Mouse (Mus musculus) neural tube, embryonic 12.5 days (tissue): ENCODE data around the gene Iffo1. TPM values are rescaled to one million over a fixed set of nuclear protein-coding genes. Genes with fewer than 3 reads are reported as not detected.

Source experiments
- ATAC-seq: fragments of 200-750 bp; cut with Nextera tagmentation; 2 replicates; pipeline ENCODE4 v1.8.0; 2017; ENCODE audit warnings: low read depth, mild to moderate bottlenecking, moderate TSS enrichment, moderate library complexity; ENCODE audit not compliant: low FRiP score
- H3K27ac ChIP-seq: fragments of 300-500 bp; sonication (generic); 2 replicates; pipeline ENCODE4 v1.5.1; 2016
- H3K27me3 ChIP-seq: fragments of 300-500 bp; sonication (generic); replicated peaks from 2 replicates; pipeline ENCODE4 v1.6.1; 2016; ENCODE audit warnings: mild to moderate bottlenecking
- H3K36me3 ChIP-seq: fragments of 300-500 bp; sonication (generic); 2 replicates; pipeline ENCODE4 v1.6.1; 2016; ENCODE audit warnings: mild to moderate bottlenecking
- H3K4me1 ChIP-seq: fragments of 300-500 bp; sonication (generic); 2 replicates; pipeline ENCODE4 v1.6.1; 2016
- H3K4me2 ChIP-seq: fragments of 300-500 bp; sonication (generic); replicated peaks from 2 replicates; pipeline ENCODE4 v1.6.1; 2016; ENCODE audit warnings: mild to moderate bottlenecking
- H3K4me3 ChIP-seq: fragments of 300-500 bp; sonication (generic); 2 replicates; pipeline ENCODE4 v1.5.1; 2016
- H3K9ac ChIP-seq: fragments of 300-500 bp; sonication (generic); 2 replicates; pipeline ENCODE4 v1.6.1; 2016; ENCODE audit warnings: mild to moderate bottlenecking
- H3K9me3 ChIP-seq: fragments of 300-500 bp; sonication (generic); 2 replicates; pipeline ENCODE4 v1.6.1; 2016; ENCODE audit warnings: mild to moderate bottlenecking
- WGBS: fragments of 180-500 bp; shearing (Covaris S2); methylation state at CpG from one replicate; pipeline ENCODE4 v1.1.7; 2016; 5-methylcytosine and 5-hydroxymethylcytosine counted together
- microRNA-seq: library from miRNA; unstranded; fragments of <30 nt; microRNA quantifications from one replicate; pipeline ENCODE4, GENCODE M21; 2017
- polyA plus RNA-seq: library from polyadenylated mRNA; unstranded; fragments of >200 nt; fragmentation: Nextera tagmentation; extraction: Ambion mirVana; gene quantifications from 2 replicates; pipeline ENCODE4 v1.2.1, GENCODE M21; 2016

Gene Iffo1
- polyA plus RNA-seq, 1 experiment from 2014 or later = 22.6 TPM

GRCm38 (mm10) chr6:125191332-125192015 lies 46.4 kb downstream of the Iffo1 start, which contains the start of the genes Ncapd2 and Mrpl51:
TSS of gene Ncapd2 (minus strand) at chr6:125191701.
TSS of gene Mrpl51 (plus strand) at chr6:125191801.
- WGBS = under 1% methylated on average over 54 of the region's 54 CpGs
- H3K4me2 ChIP-seq = peak within 1 kb of the TSS; percentile 86
- H3K27me3 ChIP-seq = no peaks in the 10 kb centered on the region
- peak within 1 kb of the TSS; percentile 67 for H3K4me3 ChIP-seq
- H3K27ac ChIP-seq = peak within 1 kb of the TSS; percentile 98
- no peaks in the 10 kb centered on the region for H3K9me3 ChIP-seq
- peak; percentile 98 for ATAC-seq
- H3K9ac ChIP-seq = peak within 1 kb of the TSS; percentile 70
- peaks cover 44% of the 10 kb centered on the region for H3K36me3 ChIP-seq
- peaks cover 10% of the 10 kb centered on the region for H3K4me1 ChIP-seq

GRCm38 (mm10) chr6:125192016-125192714 lies 47.1 kb downstream of the Iffo1 start:
- Histone ChIP-seq H3K9me3 (no peaks in the 10 kb centered on the region), H3K36me3 (peaks cover 37% of the 10 kb centered on the region), H3K27me3 (no peaks in the 10 kb centered on the region), H3K4me2 (peak overlapping the region; percentile 86), H3K9ac (peak overlapping the region; percentile 70), H3K27ac (peak overlapping the region; percentile 98), H3K4me1 (peaks cover 10% of the 10 kb centered on the region), H3K4me3 (peak overlapping the region; percentile 67)
- WGBS = under 1% methylated on average over 34 of the region's 34 CpGs
- peak; percentile 96 for ATAC-seq

- Histone ChIP-seq H3K4me1 (peaks cover 10% of the 10 kb centered on the region), H3K9ac (peak overlapping the region; percentile 70), H3K9me3 (no peaks in the 10 kb centered on the region), H3K4me3 (peak overlapping the region; percentile 67), H3K27ac (no peak overlapping the region), H3K4me2 (peak overlapping the region; percentile 86), H3K27me3 (no peaks in the 10 kb centered on the region), H3K36me3 (peaks cover 30% of the 10 kb centered on the region)
- 48% methylated on average over 5 of the region's 5 CpGs for WGBS
- no peak for ATAC-seq
Measured at GRCm38 (mm10) chr6:125192841-125193240, 47.8 kb downstream of the Iffo1 start.

GRCm38 (mm10) chr6:125193390-125193789 lies 48.3 kb downstream of the Iffo1 start:
- no peak overlapping the region for H3K27ac ChIP-seq
- H3K9me3 ChIP-seq = no peaks in the 10 kb centered on the region
- H3K36me3 ChIP-seq = peaks cover 26% of the 10 kb centered on the region
- H3K4me1 ChIP-seq = peaks cover 10% of the 10 kb centered on the region
- no peak overlapping the region for H3K9ac ChIP-seq
- ATAC-seq = no peak
- WGBS = 82% methylated on average over 7 of the region's 7 CpGs
- H3K4me2 ChIP-seq = no peak overlapping the region; the same call in 1 of the 2 replicates
- H3K4me3 ChIP-seq = no peak overlapping the region
- H3K27me3 ChIP-seq = no peaks in the 10 kb centered on the region

GRCm38 (mm10) chr6:125195541-125196075 lies 50.6 kb downstream of the Iffo1 start:
- Histone ChIP-seq H3K27me3 (no peaks in the 10 kb centered on the region), H3K4me2 (no peak overlapping the region), H3K36me3 (peaks cover 14% of the 10 kb centered on the region), H3K9me3 (no peaks in the 10 kb centered on the region), H3K9ac (no peak overlapping the region), H3K4me1 (peaks cover 8% of the 10 kb centered on the region), H3K27ac (no peak overlapping the region), H3K4me3 (no peak overlapping the region)
- WGBS = 24% methylated on average over 1 of the region's 1 CpGs
- no peak for ATAC-seq

GRCm38 (mm10) chr6:125196301-125196700 lies 51.3 kb downstream of the Iffo1 start:
- H3K36me3 ChIP-seq = peaks cover 14% of the 10 kb centered on the region
- H3K4me3 ChIP-seq = no peak overlapping the region
- 49% methylated on average over 3 of the region's 3 CpGs for WGBS
- H3K27ac ChIP-seq = no peak overlapping the region
- ATAC-seq = no peak
- H3K4me2 ChIP-seq = no peak overlapping the region
- no peak overlapping the region for H3K9ac ChIP-seq
- H3K4me1 ChIP-seq = peaks cover 8% of the 10 kb centered on the region
- no peaks in the 10 kb centered on the region for H3K27me3 ChIP-seq
- H3K9me3 ChIP-seq = no peaks in the 10 kb centered on the region

- peaks cover 8% of the 10 kb centered on the region for H3K4me1 ChIP-seq
- ATAC-seq = no peak
- H3K27me3 ChIP-seq = no peaks in the 10 kb centered on the region
- H3K27ac ChIP-seq = no peak overlapping the region
- WGBS = 92% methylated on average over 5 of the region's 5 CpGs
- H3K4me2 ChIP-seq = no peak overlapping the region
- H3K36me3 ChIP-seq = peaks cover 14% of the 10 kb centered on the region
- H3K9me3 ChIP-seq = no peaks in the 10 kb centered on the region
- no peak overlapping the region for H3K4me3 ChIP-seq
- H3K9ac ChIP-seq = no peak overlapping the region
Measured at GRCm38 (mm10) chr6:125197166-125197565, 52.1 kb downstream of the Iffo1 start.

GRCm38 (mm10) chr6:125210436-125210835 lies 65.4 kb downstream of the Iffo1 start:
- Histone ChIP-seq H3K4me3 (no peak overlapping the region), H3K27ac (no peak overlapping the region), H3K27me3 (peaks cover 11% of the 10 kb centered on the region; the same call in 1 of the 2 replicates), H3K36me3 (no peaks in the 10 kb centered on the region), H3K4me2 (no peak overlapping the region), H3K9ac (no peak overlapping the region), H3K4me1 (no peaks in the 10 kb centered on the region), H3K9me3 (no peaks in the 10 kb centered on the region)
- 86% methylated on average over 1 of the region's 1 CpGs for WGBS
- ATAC-seq = no peak

Small RNA genes within 50 kb of the gene (microRNA-seq; reads per million reads assigned to microRNA genes)
- gene Mir3098 (1.1 reads per million), gene Mir7045 (not detected)

Other genes with a start within 250 kb of the Iffo1 start
- 1.8 and 2.2 TPM in 2 replicates for gene Lag3, start 233.5 kb upstream of the Iffo1 start, polyA plus RNA-seq
- 718 and 773 TPM in 2 replicates for gene Ptms, start 225.1 kb upstream of the Iffo1 start, polyA plus RNA-seq
- gene Mlf2, start 213.9 kb upstream of the Iffo1 start, polyA plus RNA-seq = 546 and 556 TPM in 2 replicates
- 91.5 and 99.8 TPM in 2 replicates for gene Cops7a, start 179.7 kb upstream of the Iffo1 start, polyA plus RNA-seq
- 9.8 and 10.0 TPM in 2 replicates for gene Pianp, start 148.5 kb upstream of the Iffo1 start, polyA plus RNA-seq
- gene Zfp384, start 136.1 kb upstream of the Iffo1 start, polyA plus RNA-seq = 17.0 and 19.1 TPM in 2 replicates
- gene Ing4, start 105.5 kb upstream of the Iffo1 start, polyA plus RNA-seq = 151 and 156 TPM in 2 replicates
- gene Acrbp, start 95.6 kb upstream of the Iffo1 start, polyA plus RNA-seq = 15.1 and 15.3 TPM in 2 replicates
- 0.32 and 0.54 TPM in 2 replicates for gene Lpar5, start 77.3 kb upstream of the Iffo1 start, polyA plus RNA-seq
- gene Chd4, start 49.3 kb upstream of the Iffo1 start, polyA plus RNA-seq = 115 and 121 TPM in 2 replicates
- 53.9 and 56.3 TPM in 2 replicates for gene Nop2, start 13.3 kb upstream of the Iffo1 start, polyA plus RNA-seq
- gene Gapdh, start 21.2 kb downstream of the Iffo1 start, polyA plus RNA-seq = 1,605 and 1,721 TPM in 2 replicates
- gene Ncapd2, start 46.5 kb downstream of the Iffo1 start, polyA plus RNA-seq = 131 and 140 TPM in 2 replicates
- gene Mrpl51, start 46.6 kb downstream of the Iffo1 start, polyA plus RNA-seq = 157 and 169 TPM in 2 replicates
- gene Vamp1, start 70.3 kb downstream of the Iffo1 start, polyA plus RNA-seq = 7.2 and 8.0 TPM in 2 replicates
- gene Tapbpl, start 86.6 kb downstream of the Iffo1 start, polyA plus RNA-seq = 3.2 and 3.8 TPM in 2 replicates
- gene Cd27, start 91.8 kb downstream of the Iffo1 start, polyA plus RNA-seq = 2.0 and 2.3 TPM in 2 replicates
- 0.42 TPM in 1 of 2 replicates, not detected in the other for gene Tuba3a, start 140.8 kb downstream of the Iffo1 start, polyA plus RNA-seq
- 17.0 and 18.7 TPM in 2 replicates for gene Ltbr, start 168.6 kb downstream of the Iffo1 start, polyA plus RNA-seq
- gene Scnn1a, start 175.4 kb downstream of the Iffo1 start, polyA plus RNA-seq = 0.13 and 0.47 TPM in 2 replicates
- 22.7 and 23.3 TPM in 2 replicates for gene Tnfrsf1a, start 204.1 kb downstream of the Iffo1 start, polyA plus RNA-seq
- 0.09 and 0.15 TPM in 2 replicates for gene Plekhg6, start 235.6 kb downstream of the Iffo1 start, polyA plus RNA-seq